Mouse (Mus musculus) liver, adult 2 months (tissue): ENCODE data around the gene Denr. TPM values are rescaled to one million over a fixed set of nuclear protein-coding genes. Genes with fewer than 3 reads are reported as not detected.

ENCODE experiments used
- DNase-seq: peaks from one replicate; pipeline ENCODE4 v3.0.0-alpha.2; 2011; ENCODE audit warnings: low read depth, low spot score; ENCODE audit errors: extremely low read depth
- H3K27ac ChIP-seq: fragments of 200-500 bp; replicated peaks from 2 replicates; pipeline ENCODE4 v1.5.1; 2012; ENCODE audit warnings: low read depth, mild to moderate bottlenecking, control low read depth, inconsistent platforms, low read length; ENCODE audit not compliant: insufficient read depth
- H3K27me3 ChIP-seq: fragments of 200-500 bp; 2 replicates; pipeline ENCODE4 v1.6.1; 2012; ENCODE audit warnings: mild to moderate bottlenecking, moderate library complexity, low read length, inconsistent platforms; ENCODE audit not compliant: control insufficient read depth, insufficient read depth
- H3K36me3 ChIP-seq: fragments of 200-500 bp; 2 replicates; pipeline ENCODE4 v1.6.1; 2012; ENCODE audit warnings: low read length, inconsistent platforms; ENCODE audit not compliant: control insufficient read depth, insufficient read depth
- H3K4me1 ChIP-seq: fragments of 200-500 bp; 2 replicates; pipeline ENCODE4 v1.6.1; 2011; ENCODE audit warnings: low read length; ENCODE audit not compliant: control insufficient read depth, insufficient read depth
- H3K4me3 ChIP-seq: fragments of 200-500 bp; 2 replicates; pipeline ENCODE4 v1.5.1; 2011; ENCODE audit warnings: low read depth, mild to moderate bottlenecking, control low read depth, low read length, moderate library complexity; ENCODE audit not compliant: insufficient read depth
- H3K79me2 ChIP-seq: fragments of 200-500 bp; 2 replicates; pipeline ENCODE4 v1.6.1; 2012; ENCODE audit warnings: inconsistent platforms, mild to moderate bottlenecking, low read length, moderate library complexity; ENCODE audit not compliant: control insufficient read depth, insufficient read depth
- H3K9ac ChIP-seq: fragments of 200-500 bp; 2 replicates; pipeline ENCODE4 v1.6.1; 2012; ENCODE audit warnings: low read depth, mild to moderate bottlenecking, control low read depth, inconsistent platforms, low read length
- CTCF ChIP-seq: fragments of 200-500 bp; IDR thresholded peaks from 2 replicates; pipeline ENCODE4 v1.5.1; 2011; ENCODE audit warnings: low read depth, low read length, control low read depth
- POLR2A ChIP-seq: fragments of 200-500 bp; IDR thresholded peaks from 2 replicates; pipeline ENCODE4 v1.6.1; 2011; ENCODE audit warnings: low read length, control low read depth; ENCODE audit not compliant: insufficient read depth; ENCODE audit errors: extremely low read depth
- WGBS: fragments of 180-500 bp; shearing (Covaris S2); methylation state at CpG from one replicate; pipeline ENCODE4 v1.1.7; 2018; 5-methylcytosine and 5-hydroxymethylcytosine counted together
- polyA plus RNA-seq: library from polyadenylated mRNA; depleted of rRNA; stranded (reverse); fragments of >200 nt; gene quantifications from 2 replicates; pipeline ENCODE4 v1.2.3, GENCODE M21; 2012
- total RNA-seq: library from RNA; depleted of rRNA; stranded (reverse); fragments of >200 nt; gene quantifications from 2 replicates; pipeline ENCODE4 v1.2.3, GENCODE M21; 2014

The Denr gene
- total and polyA plus RNA-seq, 2 experiments: 12.5 to 27.5 TPM

DNA sequence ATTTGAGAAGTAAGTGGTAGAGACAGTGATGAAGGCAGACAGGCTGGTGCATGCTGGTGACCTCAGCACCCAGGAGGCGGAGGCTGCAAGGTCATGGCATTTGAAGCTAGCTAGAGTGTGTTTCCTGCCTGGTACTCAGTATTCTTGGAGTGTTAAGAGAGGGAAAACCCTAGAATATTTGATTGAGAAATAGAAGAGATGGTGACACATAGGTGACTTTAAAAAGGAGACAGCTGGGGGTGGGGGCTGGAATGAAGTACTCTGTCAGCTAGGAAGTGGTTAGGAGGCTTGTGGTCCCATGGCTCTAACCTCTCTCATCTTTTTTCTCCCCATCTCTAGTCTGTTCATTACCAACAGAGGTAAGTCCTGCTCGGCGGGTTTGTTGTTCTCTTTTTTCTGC lies 7.9 kb downstream of the Denr start:
- H3K4me1 ChIP-seq: no peaks in the 10 kb centered on the region
- DNase-seq: no peak
- 83% methylated on average over 3 of the region's 3 CpGs for WGBS

DNA sequence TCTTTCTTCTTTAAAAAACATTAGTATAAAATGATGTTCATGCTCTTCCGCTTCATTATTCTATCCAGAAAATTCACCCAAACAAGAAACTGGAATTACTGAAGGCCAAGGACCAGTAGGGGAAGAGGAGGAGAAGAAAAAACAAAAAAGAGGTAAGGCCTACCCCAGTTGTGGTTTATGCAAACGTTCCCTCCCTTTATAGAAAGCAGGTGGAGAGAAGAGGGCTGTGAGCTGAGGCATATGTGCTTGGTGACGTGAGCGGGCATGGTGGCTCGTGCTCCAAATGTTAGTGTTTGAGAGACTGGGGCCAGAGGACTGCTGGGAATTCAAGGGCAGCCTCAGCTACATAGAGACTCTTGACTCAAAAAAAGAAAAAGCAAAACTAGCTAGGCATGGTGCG lies 15.1 kb downstream of the Denr start:
- H3K9ac ChIP-seq: no peak overlapping the region
- H3K79me2 ChIP-seq: no peaks in the 10 kb centered on the region
- H3K4me1 ChIP-seq: no peaks in the 10 kb centered on the region
- no peak for TF ChIP-seq CTCF
- no peak for TF ChIP-seq POLR2A
- 94% methylated on average over 6 of the region's 6 CpGs for WGBS
- H3K27ac ChIP-seq: no peak overlapping the region
- DNase-seq: no peak
- H3K27me3 ChIP-seq: no peaks in the 10 kb centered on the region
- peaks cover 67% of the 10 kb centered on the region for H3K36me3 ChIP-seq
- H3K4me3 ChIP-seq: no peak overlapping the region

More for the DNA sequence above, 7.9 kb downstream of the Denr start:
- no peak overlapping the region for H3K27ac ChIP-seq
- no peak overlapping the region for H3K9ac ChIP-seq
- peaks cover 29% of the 10 kb centered on the region for H3K36me3 ChIP-seq
- H3K79me2 ChIP-seq: peaks cover 13% of the 10 kb centered on the region; the same call in 1 of the 2 replicates
- H3K27me3 ChIP-seq: no peaks in the 10 kb centered on the region
- no peak for TF ChIP-seq POLR2A
- H3K4me3 ChIP-seq: no peak overlapping the region

DNA sequence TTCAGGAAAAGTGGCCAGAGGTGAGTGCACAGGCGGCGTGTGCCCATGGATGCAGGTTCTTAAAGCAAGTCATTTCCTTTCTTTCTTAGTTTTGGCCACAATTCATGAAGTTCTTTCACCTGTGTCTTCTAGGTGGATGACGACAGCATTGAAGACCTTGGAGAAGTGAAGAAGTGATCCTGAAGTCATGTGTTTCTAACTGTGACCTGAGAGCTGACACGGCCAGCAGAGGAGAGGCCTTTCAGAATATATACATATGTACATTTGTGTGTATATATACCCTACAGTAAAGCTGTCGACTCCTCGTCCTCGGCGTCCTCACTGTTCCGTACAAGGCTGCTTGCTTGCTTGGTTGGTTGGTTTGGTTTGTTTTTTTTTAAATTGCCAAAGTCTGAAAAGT lies 20.1 kb downstream of the Denr start, which contains the start of gene Gm43518:
Gm43518 (plus strand) TSS at position 301 of the 400 bp plus-strand sequence.
- no peak within 1 kb of the TSS for H3K27ac ChIP-seq
- no peak within 1 kb of the TSS for H3K9ac ChIP-seq
- 95% methylated on average over 9 of the region's 9 CpGs for WGBS
- TF ChIP-seq POLR2A (no peak), CTCF (no peak)
- peaks cover 6% of the 10 kb centered on the region for H3K4me1 ChIP-seq
- no peak for DNase-seq
- no peaks in the 10 kb centered on the region for H3K27me3 ChIP-seq
- no peaks in the 10 kb centered on the region for H3K79me2 ChIP-seq
- H3K36me3 ChIP-seq: peaks cover 48% of the 10 kb centered on the region
- H3K4me3 ChIP-seq: no peak within 1 kb of the TSS

- under 1% methylated on average over 56 of the region's 56 CpGs for WGBS
- H3K79me2 ChIP-seq: no peaks in the 10 kb centered on the region
- H3K27me3 ChIP-seq: no peaks in the 10 kb centered on the region
- peak; percentile 82 for DNase-seq
- H3K9ac ChIP-seq: peak within 1 kb of the TSS; percentile 89
- H3K4me1 ChIP-seq: peaks cover 6% of the 10 kb centered on the region
- H3K27ac ChIP-seq: peak within 1 kb of the TSS; percentile 94
- peaks cover 17% of the 10 kb centered on the region for H3K36me3 ChIP-seq
- H3K4me3 ChIP-seq: peak within 1 kb of the TSS; percentile 86
- TF ChIP-seq CTCF (no peak), POLR2A (peak; percentile 92)
These were observed 23.6 kb downstream of the Denr start, which contains the start of gene Ccdc62 for GRCm38 (mm10) chr5:123930508-123930989. Gene Ccdc62 (plus strand): TSS chr5:123930679.

- H3K9ac ChIP-seq: peak overlapping the region; percentile 89
- WGBS: 47% methylated on average over 13 of the region's 13 CpGs
- peaks cover 12% of the 10 kb centered on the region for H3K36me3 ChIP-seq
- DNase-seq: no peak
- H3K4me1 ChIP-seq: peaks cover 6% of the 10 kb centered on the region
- H3K4me3 ChIP-seq: peak overlapping the region; percentile 86; the same call in 1 of the 2 replicates
- H3K27ac ChIP-seq: peak overlapping the region; percentile 88; the same call in 1 of the 2 replicates
- TF ChIP-seq CTCF (no peak), POLR2A (no peak)
- no peaks in the 10 kb centered on the region for H3K79me2 ChIP-seq
- no peaks in the 10 kb centered on the region for H3K27me3 ChIP-seq
These were observed 24.2 kb downstream of the Denr start for GRCm38 (mm10) chr5:123931131-123931530.

GRCm38 (mm10) chr5:123932927-123933326 lies 26.0 kb downstream of the Denr start:
- H3K27ac ChIP-seq: no peak overlapping the region
- H3K9ac ChIP-seq: no peak overlapping the region
- no peak overlapping the region for H3K4me3 ChIP-seq
- no peak for DNase-seq
- peaks cover 1% of the 10 kb centered on the region; the same call in 1 of the 2 replicates for H3K36me3 ChIP-seq
- H3K79me2 ChIP-seq: no peaks in the 10 kb centered on the region
- H3K27me3 ChIP-seq: no peaks in the 10 kb centered on the region
- peaks cover 6% of the 10 kb centered on the region for H3K4me1 ChIP-seq
- TF ChIP-seq CTCF (no peak), POLR2A (no peak)
